Mouse (Mus musculus): ENCODE measurements around the gene Lrrk1. TPM values are rescaled to one million over a fixed set of nuclear protein-coding genes. Genes with fewer than 3 reads are reported as not detected.
"Not testable (repeated sequence)": the region's sequence is repeated elsewhere in the genome, so short reads cannot be mapped to it uniquely, and the experiment has no call there.

Lrrk1 gene
- polyA plus RNA-seq, 1 experiment from 2014 or later = 8.0 TPM

DNA sequence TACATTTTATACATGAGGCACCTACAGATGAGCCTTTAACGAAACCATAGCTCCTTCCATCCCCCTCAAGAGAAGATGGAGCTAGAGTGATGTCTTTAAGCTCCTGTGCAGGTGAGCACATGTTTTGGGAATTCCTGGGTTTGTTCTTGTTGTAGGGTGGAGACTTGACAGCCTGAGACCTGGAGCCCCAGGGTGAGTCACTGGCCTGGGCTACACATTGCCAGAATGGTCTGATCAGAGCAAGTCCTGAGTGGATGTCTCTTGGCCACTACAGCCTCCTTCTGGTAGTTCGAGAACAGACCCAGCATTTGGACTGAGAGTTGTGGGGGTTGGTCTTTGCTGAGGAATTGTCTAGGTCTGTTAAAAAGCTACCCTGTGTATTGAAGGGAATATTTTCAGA lies 186.5 kb downstream of the Lrrk1 start:
- Histone ChIP-seq H3K9ac (no peak overlapping the region), H3K36me3 (no peaks in the 10 kb centered on the region), H3K4me3 (no peak overlapping the region), H3K27me3 (replicated peaks) (no peaks in the 10 kb centered on the region), H3K27ac (replicated peaks) (no peak overlapping the region; the same call in 1 of the 2 replicates), H3K9me3 (peaks cover 5% of the 10 kb centered on the region), H3K4me2 (no peak overlapping the region), H3K4me1 (peaks cover 45% of the 10 kb centered on the region)
- no peak for ATAC-seq (ENCODE audit: extremely low read depth, insufficient number of reproducible peaks, low FRiP score, low TSS enrichment)
- 84% methylated on average over 2 of the region's 2 CpGs for WGBS

DNA sequence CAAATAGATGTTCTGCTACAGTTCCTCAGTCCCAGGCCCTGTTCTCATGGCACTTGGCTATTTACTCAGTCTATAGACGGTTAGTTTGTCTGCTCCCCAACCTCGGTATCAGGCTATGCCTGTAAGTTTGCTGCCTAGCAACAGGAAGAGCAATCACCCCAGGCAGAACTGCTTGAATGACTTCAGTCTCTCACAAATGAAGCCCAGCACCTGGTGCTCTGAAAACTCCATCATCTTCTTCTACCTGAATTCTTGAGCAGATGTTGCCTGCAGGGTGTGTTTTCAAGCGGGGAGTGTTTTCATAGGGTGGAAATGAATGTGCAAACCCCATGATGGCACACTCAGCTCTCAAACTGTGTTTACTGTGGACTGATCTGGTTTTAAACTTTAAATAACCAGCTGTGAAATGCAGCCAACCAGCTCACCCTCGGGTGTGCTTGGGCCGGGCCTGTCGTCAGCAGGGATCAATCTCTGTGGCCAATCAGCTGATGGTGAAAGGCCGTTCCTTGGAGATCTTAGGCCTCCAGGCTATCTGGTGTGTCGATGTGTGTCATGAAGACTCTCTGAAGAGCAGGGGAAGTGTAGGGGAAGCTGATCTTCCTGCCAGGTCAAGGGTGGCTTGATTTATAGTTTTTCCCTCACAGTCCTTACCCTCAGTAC lies 187.2 kb downstream of the Lrrk1 start:
- Histone ChIP-seq H3K27ac (replicated peaks) (peak overlapping the region; percentile 30), H3K36me3 (no peaks in the 10 kb centered on the region), H3K4me1 (peaks cover 53% of the 10 kb centered on the region), H3K4me2 (no peak overlapping the region), H3K9me3 (peaks cover 5% of the 10 kb centered on the region), H3K27me3 (replicated peaks) (no peaks in the 10 kb centered on the region), H3K9ac (no peak overlapping the region), H3K4me3 (no peak overlapping the region)
- ATAC-seq (ENCODE audit: extremely low read depth, insufficient number of reproducible peaks, low FRiP score, low TSS enrichment) = no peak
- WGBS = 24% methylated on average over 8 of the region's 8 CpGs

DNA sequence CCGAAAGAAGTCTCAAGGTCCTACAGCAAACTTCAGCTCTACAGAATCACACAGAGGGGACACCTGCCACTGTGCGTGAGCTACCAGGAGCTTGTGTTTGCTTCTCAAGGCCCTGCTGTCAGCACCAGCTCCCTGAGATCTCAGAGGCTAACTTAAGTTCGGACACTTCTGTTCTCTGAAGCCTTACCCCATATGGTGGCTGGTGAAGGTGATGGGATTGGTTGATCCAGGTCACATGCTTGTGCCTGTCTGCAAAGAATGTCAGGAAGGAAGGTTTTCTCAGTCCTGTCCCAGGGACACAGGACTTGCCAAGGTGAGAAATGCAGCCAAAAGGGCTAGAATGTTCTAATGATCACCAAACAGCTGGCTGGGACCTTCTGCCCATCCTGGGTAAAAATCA lies 187.8 kb downstream of the Lrrk1 start:
- Histone ChIP-seq H3K4me1 (peaks cover 58% of the 10 kb centered on the region), H3K9ac (no peak overlapping the region), H3K27me3 (replicated peaks) (no peaks in the 10 kb centered on the region), H3K4me2 (no peak overlapping the region), H3K27ac (replicated peaks) (peak overlapping the region; percentile 30), H3K36me3 (no peaks in the 10 kb centered on the region), H3K9me3 (peaks cover 5% of the 10 kb centered on the region), H3K4me3 (no peak overlapping the region)
- 67% methylated on average over 3 of the region's 3 CpGs for WGBS
- ATAC-seq (ENCODE audit: extremely low read depth, insufficient number of reproducible peaks, low FRiP score, low TSS enrichment) = no peak

GRCm38 (mm10) chr7:66199391-66199831 lies 188.7 kb downstream of the Lrrk1 start:
- Histone ChIP-seq H3K4me1 (peaks cover 68% of the 10 kb centered on the region), H3K4me3 (no peak overlapping the region), H3K27me3 (replicated peaks) (no peaks in the 10 kb centered on the region), H3K4me2 (peak overlapping the region; percentile 34), H3K9me3 (no peaks in the 10 kb centered on the region), H3K9ac (peak overlapping the region; percentile 61; the same call in 1 of the 2 replicates), H3K27ac (replicated peaks) (peak overlapping the region; percentile 61), H3K36me3 (no peaks in the 10 kb centered on the region)
- ATAC-seq (ENCODE audit: extremely low read depth, insufficient number of reproducible peaks, low FRiP score, low TSS enrichment) = peak; percentile 65; the same call in 1 of the 2 replicates
- WGBS = 70% methylated on average over 5 of the region's 5 CpGs

DNA sequence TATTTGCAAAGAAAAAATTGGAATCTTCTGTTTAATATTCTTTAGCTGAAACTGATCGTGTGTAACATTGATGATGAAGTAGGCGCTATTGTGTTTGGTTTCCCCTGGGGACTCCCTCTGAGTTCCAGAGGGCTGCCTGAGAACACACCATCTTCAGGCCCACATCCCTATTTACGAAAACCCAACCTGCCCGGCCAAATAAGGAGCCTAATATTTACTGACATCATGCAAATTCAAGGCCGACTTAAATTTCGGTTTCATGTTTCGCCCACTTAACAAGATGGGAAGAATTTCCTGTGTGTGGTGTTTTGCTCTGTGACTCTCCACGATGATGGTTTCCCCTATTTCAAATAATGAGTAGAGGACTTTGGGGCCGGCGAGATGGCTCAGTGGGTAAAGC lies 189.7 kb downstream of the Lrrk1 start:
- Histone ChIP-seq H3K4me3 (no peak overlapping the region), H3K27ac (replicated peaks) (peak overlapping the region; percentile 61), H3K4me1 (peaks cover 71% of the 10 kb centered on the region), H3K9ac (no peak overlapping the region), H3K36me3 (no peaks in the 10 kb centered on the region), H3K4me2 (no peak overlapping the region), H3K27me3 (replicated peaks) (no peaks in the 10 kb centered on the region), H3K9me3 (no peaks in the 10 kb centered on the region)
- WGBS = 85% methylated on average over 10 of the region's 10 CpGs
- no peak for ATAC-seq (ENCODE audit: extremely low read depth, insufficient number of reproducible peaks, low FRiP score, low TSS enrichment)

GRCm38 (mm10) chr7:66196609-66197445 lies 191.3 kb downstream of the Lrrk1 start:
- H3K4me3 ChIP-seq = 0 out of 2 replicates have a peak overlapping the region, but pooled peaks have one; percentile 1
- H3K4me1 ChIP-seq = peaks cover 74% of the 10 kb centered on the region
- H3K4me2 ChIP-seq = peak overlapping the region; percentile 56
- H3K27me3 ChIP-seq (replicated peaks) = no peaks in the 10 kb centered on the region
- WGBS = 15% methylated on average over 11 of the region's 11 CpGs
- no peaks in the 10 kb centered on the region for H3K36me3 ChIP-seq
- peak overlapping the region; percentile 55 for H3K9ac ChIP-seq
- ATAC-seq (ENCODE audit: extremely low read depth, insufficient number of reproducible peaks, low FRiP score, low TSS enrichment) = peak; percentile 56; the same call in 1 of the 2 replicates
- no peaks in the 10 kb centered on the region for H3K9me3 ChIP-seq
- H3K27ac ChIP-seq (replicated peaks) = peak overlapping the region; percentile 96

- peaks cover 67% of the 10 kb centered on the region for H3K4me1 ChIP-seq
- H3K27ac ChIP-seq (replicated peaks) = peak overlapping the region; percentile 96
- no peak overlapping the region for H3K4me3 ChIP-seq
- H3K36me3 ChIP-seq = no peaks in the 10 kb centered on the region
- peak overlapping the region; percentile 56 for H3K4me2 ChIP-seq
- peak overlapping the region; percentile 41 for H3K9ac ChIP-seq
- ATAC-seq (ENCODE audit: extremely low read depth, insufficient number of reproducible peaks, low FRiP score, low TSS enrichment) = no peak
- H3K9me3 ChIP-seq = no peaks in the 10 kb centered on the region
- WGBS = 12% methylated on average over 1 of the region's 1 CpGs
- no peaks in the 10 kb centered on the region for H3K27me3 ChIP-seq (replicated peaks)
These were observed 192.3 kb downstream of the Lrrk1 start for GRCm38 (mm10) chr7:66195881-66196280.

DNA sequence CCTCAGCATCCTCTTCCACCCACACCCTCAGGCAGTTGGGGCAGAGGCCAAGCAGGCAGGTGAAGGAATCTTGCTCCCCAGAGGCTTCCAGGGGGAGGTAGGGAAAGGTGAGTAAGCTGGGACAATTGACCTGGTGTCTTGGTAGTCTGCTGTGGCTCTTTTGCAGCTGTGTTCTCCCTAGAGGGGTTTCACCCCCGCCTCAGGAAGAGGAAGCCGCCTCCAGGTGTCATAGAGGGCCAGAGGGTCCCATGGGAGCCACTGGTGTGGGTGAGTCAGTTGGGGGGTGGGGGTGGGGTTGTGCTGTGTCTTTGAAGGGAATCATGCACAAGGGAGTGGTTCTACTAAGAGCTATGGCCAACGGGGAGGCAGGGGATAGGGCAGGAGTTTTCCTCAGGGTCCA lies 193.6 kb downstream of the Lrrk1 start:
- no peaks in the 10 kb centered on the region for H3K27me3 ChIP-seq (replicated peaks)
- WGBS = 75% methylated on average over 3 of the region's 3 CpGs
- H3K27ac ChIP-seq (replicated peaks) = peak overlapping the region; percentile 96
- no peak for ATAC-seq (ENCODE audit: extremely low read depth, insufficient number of reproducible peaks, low FRiP score, low TSS enrichment)
- no peak overlapping the region; the same call in none of the 2 replicates for H3K9ac ChIP-seq
- H3K4me1 ChIP-seq = peaks cover 55% of the 10 kb centered on the region
- H3K4me2 ChIP-seq = no peak overlapping the region
- no peaks in the 10 kb centered on the region for H3K36me3 ChIP-seq
- no peak overlapping the region for H3K4me3 ChIP-seq
- H3K9me3 ChIP-seq = no peaks in the 10 kb centered on the region

DNA sequence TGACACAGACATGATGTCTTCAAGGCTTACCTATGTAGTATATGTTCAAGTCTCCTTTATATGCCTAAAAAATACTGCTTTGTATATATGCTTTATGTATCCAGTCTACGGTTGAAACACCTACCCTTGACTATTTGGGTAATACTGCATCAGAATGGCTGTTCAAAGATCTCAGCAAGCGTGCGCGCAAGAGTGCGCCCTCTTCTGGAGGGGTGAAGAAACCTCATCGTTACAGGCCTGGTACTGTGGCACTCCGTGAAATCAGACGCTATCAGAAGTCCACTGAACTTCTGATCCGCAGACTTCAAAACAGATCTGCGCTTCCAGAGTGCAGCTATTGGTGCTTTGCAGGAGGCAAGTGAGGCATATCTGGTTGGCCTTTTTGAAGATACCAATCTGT lies 197.8 kb downstream of the Lrrk1 start:
- peaks cover 30% of the 10 kb centered on the region for H3K4me1 ChIP-seq
- 86% methylated on average over 10 of the region's 10 CpGs for WGBS
- H3K36me3 ChIP-seq; H3K4me2 ChIP-seq; H3K27me3 ChIP-seq (replicated peaks); H3K9ac ChIP-seq; H3K27ac ChIP-seq (replicated peaks); H3K4me3 ChIP-seq; H3K9me3 ChIP-seq; ATAC-seq (ENCODE audit: extremely low read depth, insufficient number of reproducible peaks, low FRiP score, low TSS enrichment): not testable (repeated sequence)

GRCm38 (mm10) chr7:66187581-66188231 lies 200.4 kb downstream of the Lrrk1 start:
- no peak overlapping the region for H3K4me2 ChIP-seq
- 22% methylated on average over 4 of the region's 4 CpGs for WGBS
- no peak overlapping the region for H3K4me3 ChIP-seq
- no peaks in the 10 kb centered on the region for H3K27me3 ChIP-seq (replicated peaks)
- H3K9me3 ChIP-seq = no peaks in the 10 kb centered on the region
- H3K27ac ChIP-seq (replicated peaks) = peak overlapping the region; percentile 72
- no peaks in the 10 kb centered on the region for H3K36me3 ChIP-seq
- H3K4me1 ChIP-seq = peaks cover 17% of the 10 kb centered on the region
- ATAC-seq (ENCODE audit: extremely low read depth, insufficient number of reproducible peaks, low FRiP score, low TSS enrichment) = no peak
- H3K9ac ChIP-seq = peak overlapping the region; percentile 6; the same call in 1 of the 2 replicates

DNA sequence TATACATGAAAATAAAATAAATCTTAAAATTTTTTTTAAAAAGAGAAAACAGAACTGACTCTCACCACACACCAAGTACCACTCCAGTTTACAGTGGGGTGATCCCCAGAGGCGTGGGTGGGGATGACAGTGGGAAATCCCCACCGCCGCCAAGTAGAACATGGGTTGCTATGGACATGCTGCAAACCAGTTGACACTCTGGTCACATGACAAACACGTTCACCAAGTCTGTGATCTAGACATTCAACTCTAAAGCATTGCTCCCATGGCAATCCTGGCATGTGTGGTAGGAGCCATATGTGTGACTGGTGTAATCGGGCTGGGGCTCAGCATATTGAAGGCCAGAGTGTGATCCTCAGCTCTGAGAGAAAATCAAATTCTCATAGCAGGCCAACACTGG lies 202.8 kb downstream of the Lrrk1 start:
- WGBS = 90% methylated on average over 5 of the region's 5 CpGs
- Histone ChIP-seq H3K9ac (no peak overlapping the region), H3K36me3 (no peaks in the 10 kb centered on the region), H3K4me1 (peaks cover 17% of the 10 kb centered on the region), H3K27ac (replicated peaks) (no peak overlapping the region), H3K9me3 (peaks cover 6% of the 10 kb centered on the region; the same call in 1 of the 2 replicates), H3K4me3 (no peak overlapping the region), H3K27me3 (replicated peaks) (no peaks in the 10 kb centered on the region), H3K4me2 (no peak overlapping the region)
- ATAC-seq (ENCODE audit: extremely low read depth, insufficient number of reproducible peaks, low FRiP score, low TSS enrichment) = no peak

Data from heart, embryonic 13.5 days (tissue).